Mouse (Mus musculus) limb, embryonic 10.5 days (tissue): ENCODE results near the gene Pcbd1. TPM values are rescaled to one million over a fixed set of nuclear protein-coding genes. Genes with fewer than 3 reads are reported as not detected.
A peak's percentile ranks its signal among the peaks of the same experiment; 100 is the strongest.

ENCODE experiments used
- DNase-seq: peaks from one replicate; pipeline ENCODE4 v3.0.0-alpha.2; 2017; ENCODE audit warnings: low spot score
- H3K27ac ChIP-seq: fragments of 300-500 bp; sonication (generic); 2 replicates; pipeline ENCODE4 v1.5.1; 2016; ENCODE audit warnings: mild to moderate bottlenecking
- H3K27me3 ChIP-seq: fragments of 300-500 bp; sonication (generic); 2 replicates; pipeline ENCODE4 v1.6.1; 2016; ENCODE audit warnings: low read depth, mild to moderate bottlenecking; ENCODE audit not compliant: poor library complexity, severe bottlenecking
- H3K36me3 ChIP-seq: fragments of 300-500 bp; sonication (generic); 2 replicates; pipeline ENCODE4 v1.6.1; 2016; ENCODE audit warnings: mild to moderate bottlenecking, moderate library complexity
- H3K4me1 ChIP-seq: fragments of 300-500 bp; sonication (generic); 2 replicates; pipeline ENCODE4 v1.6.1; 2016
- H3K4me3 ChIP-seq: fragments of 300-500 bp; sonication (generic); 2 replicates; pipeline ENCODE4 v1.5.1; 2016; ENCODE audit warnings: mild to moderate bottlenecking, moderate library complexity
- H3K9me3 ChIP-seq: fragments of 300-500 bp; sonication (generic); replicated peaks from 2 replicates; pipeline ENCODE4 v1.6.1; 2016; ENCODE audit warnings: mild to moderate bottlenecking
- WGBS: fragments of 180-500 bp; shearing (Covaris S2); methylation state at CpG from one replicate; pipeline ENCODE4 v1.1.7; 2016; 5-methylcytosine and 5-hydroxymethylcytosine counted together
- polyA plus RNA-seq: library from polyadenylated mRNA; unstranded; fragments of >200 nt; fragmentation: Nextera tagmentation; extraction: Ambion mirVana; gene quantifications from 2 replicates; pipeline ENCODE4 v1.2.1, GENCODE M21; 2016

The Pcbd1 gene
- polyA plus RNA-seq = 19.3 and 22.1 TPM in 2 replicates

GRCm38 (mm10) chr10:61089170-61090142, at the start of gene Pcbd1:
Gene Pcbd1, plus strand, starts transcription at chr10:61089331.
- peak; percentile 77 for DNase-seq
- 9% methylated on average over 33 of the region's 33 CpGs for WGBS
- Histone ChIP-seq H3K36me3 (no peaks in the 10 kb centered on the region), H3K4me1 (peaks cover 12% of the 10 kb centered on the region), H3K27ac (peak within 1 kb of the TSS; percentile 88), H3K4me3 (peak within 1 kb of the TSS; percentile 57), H3K9me3 (no peaks in the 10 kb centered on the region), H3K27me3 (no peaks in the 10 kb centered on the region)

- 0 out of 2 replicates have a peak overlapping the region, but pooled peaks have one; percentile 50 for H3K27ac ChIP-seq
Measured at GRCm38 (mm10) chr10:61039657-61040056, 49.5 kb upstream of the Pcbd1 start.

GRCm38 (mm10) chr10:61045081-61045480, 44.0 kb upstream of the Pcbd1 start:
- no peaks in the 10 kb centered on the region for H3K27me3 ChIP-seq
- no peak overlapping the region for H3K27ac ChIP-seq
- no peaks in the 10 kb centered on the region for H3K36me3 ChIP-seq
- DNase-seq = peak; percentile 59
- H3K4me3 ChIP-seq = no peak overlapping the region
- no peaks in the 10 kb centered on the region for H3K9me3 ChIP-seq
- 10% methylated on average over 8 of the region's 8 CpGs for WGBS
- H3K4me1 ChIP-seq = peaks cover 14% of the 10 kb centered on the region

More at GRCm38 (mm10) chr10:61039657-61040056, 49.5 kb upstream of the Pcbd1 start:
- Histone ChIP-seq H3K9me3 (no peaks in the 10 kb centered on the region), H3K36me3 (no peaks in the 10 kb centered on the region), H3K4me1 (peaks cover 16% of the 10 kb centered on the region), H3K4me3 (no peak overlapping the region), H3K27me3 (no peaks in the 10 kb centered on the region)
- 75% methylated on average over 12 of the region's 12 CpGs for WGBS
- DNase-seq = no peak

- DNase-seq = peak; percentile 78
- WGBS = 61% methylated on average over 14 of the region's 14 CpGs
- Histone ChIP-seq H3K27me3 (0 out of 2 replicates have a peak, but pooled peaks cover 10% of the 10 kb centered on the region), H3K4me1 (peaks cover 7% of the 10 kb centered on the region), H3K36me3 (no peaks in the 10 kb centered on the region), H3K27ac (no peak overlapping the region), H3K9me3 (no peaks in the 10 kb centered on the region), H3K4me3 (no peak overlapping the region)
Measured at GRCm38 (mm10) chr10:61051993-61052613, 37.0 kb upstream of the Pcbd1 start.

GRCm38 (mm10) chr10:61056661-61057060, 32.5 kb upstream of the Pcbd1 start:
- 92% methylated on average over 7 of the region's 7 CpGs for WGBS

GRCm38 (mm10) chr10:61059101-61059500, 30.0 kb upstream of the Pcbd1 start:
- no peak for DNase-seq
- Histone ChIP-seq H3K36me3 (no peaks in the 10 kb centered on the region), H3K9me3 (no peaks in the 10 kb centered on the region), H3K27me3 (no peaks in the 10 kb centered on the region), H3K4me1 (peaks cover 47% of the 10 kb centered on the region), H3K4me3 (no peak overlapping the region), H3K27ac (peak overlapping the region; percentile 50; the same call in 1 of the 2 replicates)
- WGBS = no CpG with 5 or more reads among the region's 1 CpGs

More at GRCm38 (mm10) chr10:61056661-61057060, 32.5 kb upstream of the Pcbd1 start:
- H3K36me3 ChIP-seq = no peaks in the 10 kb centered on the region
- H3K4me1 ChIP-seq = peaks cover 33% of the 10 kb centered on the region
- 0 out of 2 replicates have a peak, but pooled peaks cover 10% of the 10 kb centered on the region for H3K27me3 ChIP-seq
- H3K4me3 ChIP-seq = no peak overlapping the region
- H3K27ac ChIP-seq = no peak overlapping the region
- no peaks in the 10 kb centered on the region for H3K9me3 ChIP-seq
- DNase-seq = no peak

GRCm38 (mm10) chr10:61059543-61060110, 29.5 kb upstream of the Pcbd1 start:
- 19% methylated on average over 6 of the region's 6 CpGs for WGBS

GRCm38 (mm10) chr10:61063271-61063864, 25.8 kb upstream of the Pcbd1 start:
- H3K4me1 ChIP-seq = peaks cover 63% of the 10 kb centered on the region

More at GRCm38 (mm10) chr10:61059543-61060110, 29.5 kb upstream of the Pcbd1 start:
- Histone ChIP-seq H3K4me1 (peaks cover 47% of the 10 kb centered on the region), H3K27ac (peak overlapping the region; percentile 50; the same call in 1 of the 2 replicates), H3K36me3 (no peaks in the 10 kb centered on the region), H3K4me3 (no peak overlapping the region), H3K27me3 (no peaks in the 10 kb centered on the region), H3K9me3 (no peaks in the 10 kb centered on the region)
- no peak for DNase-seq

GRCm38 (mm10) chr10:61064635-61065034, 24.5 kb upstream of the Pcbd1 start:
- Histone ChIP-seq H3K36me3 (no peaks in the 10 kb centered on the region), H3K27ac (peak overlapping the region; percentile 77), H3K9me3 (no peaks in the 10 kb centered on the region), H3K4me1 (peaks cover 66% of the 10 kb centered on the region), H3K4me3 (peak overlapping the region; percentile 31), H3K27me3 (no peaks in the 10 kb centered on the region)
- WGBS = 6% methylated on average over 8 of the region's 8 CpGs
- DNase-seq = peak; percentile 78

More at GRCm38 (mm10) chr10:61063271-61063864, 25.8 kb upstream of the Pcbd1 start:
- no peak for DNase-seq
- WGBS = 57% methylated on average over 10 of the region's 10 CpGs
- no peaks in the 10 kb centered on the region for H3K27me3 ChIP-seq
- H3K9me3 ChIP-seq = no peaks in the 10 kb centered on the region
- no peak overlapping the region for H3K4me3 ChIP-seq
- peak overlapping the region; percentile 77 for H3K27ac ChIP-seq
- no peaks in the 10 kb centered on the region for H3K36me3 ChIP-seq

GRCm38 (mm10) chr10:61065287-61066005, 23.7 kb upstream of the Pcbd1 start:
- 57% methylated on average over 13 of the region's 13 CpGs for WGBS
- Histone ChIP-seq H3K4me1 (peaks cover 59% of the 10 kb centered on the region), H3K9me3 (no peaks in the 10 kb centered on the region), H3K27me3 (no peaks in the 10 kb centered on the region), H3K4me3 (no peak overlapping the region; the same call in 1 of the 2 replicates), H3K27ac (peak overlapping the region; percentile 77), H3K36me3 (no peaks in the 10 kb centered on the region)
- DNase-seq = no peak

GRCm38 (mm10) chr10:61068436-61069192, 20.5 kb upstream of the Pcbd1 start:
- Histone ChIP-seq H3K27ac (peak overlapping the region; percentile 50), H3K4me1 (peaks cover 43% of the 10 kb centered on the region), H3K4me3 (peak overlapping the region; percentile 20; the same call in 1 of the 2 replicates), H3K27me3 (no peaks in the 10 kb centered on the region), H3K36me3 (no peaks in the 10 kb centered on the region), H3K9me3 (no peaks in the 10 kb centered on the region)
- peak; percentile 63 for DNase-seq
- WGBS = 3% methylated on average over 8 of the region's 8 CpGs
